Mouse (Mus musculus) cortical plate, adult 2 months (tissue): ENCODE results near the gene Senp3.

ENCODE experiments used
- CTCF ChIP-seq: fragments of 200-500 bp; IDR thresholded peaks from 2 replicates; pipeline ENCODE4 v1.5.1; 2011; ENCODE audit warnings: mild to moderate bottlenecking, control low read depth, low read length; ENCODE audit not compliant: insufficient read depth; ENCODE audit errors: extremely low read depth
- POLR2A ChIP-seq: fragments of 200-500 bp; IDR thresholded peaks from 2 replicates; pipeline ENCODE4 v1.6.1; 2011; ENCODE audit warnings: mild to moderate bottlenecking, low read length, control low read depth; ENCODE audit not compliant: insufficient read depth; ENCODE audit errors: extremely low read depth

- TF ChIP-seq CTCF (no peak), POLR2A (no peak)
These were observed 46.4 kb downstream of the Senp3 start for GRCm38 (mm10) chr11:69635471-69635870.
